24 mouse cellular contexts compared by ENCODE assay signal in the genomic region with DNA sequence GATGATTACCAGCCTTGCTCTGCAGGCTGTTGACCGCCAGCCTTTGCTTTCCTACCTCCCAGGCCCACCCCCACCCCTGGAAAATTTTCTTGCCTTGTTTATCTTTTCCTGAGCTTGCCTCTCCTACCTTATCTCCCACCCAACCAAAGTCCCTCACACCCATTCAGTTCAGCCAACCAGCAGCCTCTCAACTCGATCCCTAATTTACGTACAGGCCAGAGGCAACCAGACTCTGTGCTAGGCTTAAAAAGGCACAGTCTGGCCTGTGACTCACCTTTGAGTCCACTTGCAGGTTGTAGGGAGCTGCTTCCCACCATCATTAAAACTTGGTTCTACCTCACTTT. TPM values are rescaled to one million over a fixed set of nuclear protein-coding genes. Genes with fewer than 3 reads are reported as not detected.
DNase-seq lines count a peak whose midpoint lies in the region; ATAC-seq and TF ChIP-seq lines count a peak whose summit lies in the region.
"Had no signal": no experiment of that assay in that cellular context is flagged by ENCODE, and none has a peak within 500 bp of the region (broad histone marks: within the 10 kb centered on the region; RNA-seq: fewer than 3 reads in every experiment).

No protein-coding gene starts in this region.

- 82% methylated on average over 3 of the region's 3 CpGs for WGBS in forebrain, embryonic 10.5 days
- WGBS in forebrain, postnatal 0 days, result 82% methylated on average over 3 of the region's 3 CpGs
- WGBS in liver, embryonic 12.5 days (ENCODE audit: insufficient replicate concordance), result 17% methylated on average over 3 of the region's 3 CpGs
- WGBS in stomach, embryonic 14.5 days, result 62% methylated on average over 3 of the region's 3 CpGs

- DNase-seq in forebrain, embryonic 10.5 days (ENCODE audit: extremely low spot score, low spot score), result no peak
- no peak for DNase-seq in forebrain, postnatal 0 days
- DNase-seq in frontal cortex, postnatal 14 days (ENCODE audit: low spot score in 2 of 2), result no peak
- DNase-seq in spleen, adult 12 weeks (ENCODE audit: low spot score), result no peak
- no peak for DNase-seq in cerebellum, adult 8-10 months
- DNase-seq: kidney, postnatal 10 days; left cerebral cortex, postnatal 4 days; lung, embryonic 14.5 days; lung, postnatal 4 days; retina, postnatal 1 day; right cerebral cortex, postnatal 4 days; thymus, adult 2 months had no signal

- H3K27me3 ChIP-seq in forebrain, embryonic 10.5 days (ENCODE audit: poor library complexity, severe bottlenecking), result no peaks in the 10 kb centered on the region
- no peaks in the 10 kb centered on the region for H3K27me3 ChIP-seq in forebrain, postnatal 0 days (ENCODE audit: insufficient read depth, low read length)
- no peaks in the 10 kb centered on the region for H3K27me3 ChIP-seq in liver, embryonic 12.5 days (replicated peaks)
- H3K27me3 ChIP-seq in stomach, embryonic 14.5 days (ENCODE audit: control insufficient read depth, insufficient read depth, low read length), result no peaks in the 10 kb centered on the region
- H3K27me3 ChIP-seq: embryonic facial prominence, embryonic 12.5 days; forebrain, embryonic 12.5 days; hindbrain, embryonic 12.5 days; midbrain, embryonic 13.5 days had no signal

- no peak for TF ChIP-seq CTCF in forebrain, postnatal 0 days (IDR thresholded peaks at IDR 0.05; ENCODE audit: low read depth)

- H3K4me2 ChIP-seq in forebrain, postnatal 0 days (ENCODE audit: low read depth), result no peak overlapping the region
- peak overlapping the region; percentile 39 for H3K4me2 ChIP-seq in liver, embryonic 12.5 days
- H3K4me2 ChIP-seq in stomach, embryonic 14.5 days (replicated peaks; ENCODE audit: low read depth, low read length), result no peak overlapping the region
- H3K4me2 ChIP-seq: embryonic facial prominence, embryonic 12.5 days; forebrain, embryonic 12.5 days; hindbrain, embryonic 12.5 days; lung, embryonic 14.5 days; midbrain, embryonic 13.5 days had no signal

- no peaks in the 10 kb centered on the region for H3K4me1 ChIP-seq in forebrain, embryonic 10.5 days
- H3K4me1 ChIP-seq in forebrain, postnatal 0 days (ENCODE audit: insufficient read depth), result no peaks in the 10 kb centered on the region
- H3K4me1 ChIP-seq in liver, embryonic 12.5 days, result peaks cover 45% of the 10 kb centered on the region
- H3K4me1 ChIP-seq in stomach, embryonic 14.5 days (ENCODE audit: control insufficient read depth, insufficient read depth, low read length), result peaks cover 7% of the 10 kb centered on the region; the same call in 1 of the 2 replicates
- H3K4me1 ChIP-seq: embryonic facial prominence, embryonic 12.5 days; forebrain, embryonic 12.5 days; hindbrain, embryonic 12.5 days; midbrain, embryonic 13.5 days had no signal

- 0 out of 2 replicates have a peak overlapping the region, but pooled peaks have one; percentile 15 for H3K27ac ChIP-seq in forebrain, embryonic 10.5 days
- no peak overlapping the region for H3K27ac ChIP-seq in forebrain, postnatal 0 days (ENCODE audit: low read depth, low read length)
- peak overlapping the region; percentile 91 for H3K27ac ChIP-seq in liver, embryonic 12.5 days
- no peak overlapping the region for H3K27ac ChIP-seq in stomach, embryonic 14.5 days (ENCODE audit: low read length)
- H3K27ac ChIP-seq: embryonic facial prominence, embryonic 12.5 days; forebrain, embryonic 12.5 days; hindbrain, embryonic 12.5 days; layer of hippocampus, adult 2 months; midbrain, embryonic 13.5 days had no signal

- H3K9ac ChIP-seq in forebrain, postnatal 0 days, result no peak overlapping the region
- H3K9ac ChIP-seq in liver, embryonic 12.5 days, result peak overlapping the region; percentile 29
- no peak overlapping the region for H3K9ac ChIP-seq in stomach, embryonic 14.5 days (replicated peaks; ENCODE audit: low read depth, low read length)
- H3K9ac ChIP-seq: embryonic facial prominence, embryonic 12.5 days; forebrain, embryonic 12.5 days; hindbrain, embryonic 12.5 days; lung, embryonic 14.5 days; midbrain, embryonic 13.5 days had no signal

- no peak for ATAC-seq in forebrain, postnatal 0 days
- ATAC-seq in common myeloid progenitor, adult 5-6 weeks (replicated peaks; ENCODE audit: low read depth, poor library complexity, severe bottlenecking), result 0 out of 2 replicates have a peak, but pooled peaks have one; percentile 11
- ATAC-seq in liver, embryonic 12.5 days, result peak; percentile 94
- peak; percentile 77 for ATAC-seq in stomach, embryonic 14.5 days (ENCODE audit: insufficient number of reproducible peaks, insufficient read depth, low FRiP score, low read depth)
- ATAC-seq: CD4-positive, CD25-positive, alpha-beta regulatory T cell, adult 4 months; inflammation-experienced regulatory T-cells, adult 6 months; midbrain, embryonic 13.5 days had no signal

- no peak overlapping the region for H3K4me3 ChIP-seq in forebrain, embryonic 10.5 days
- H3K4me3 ChIP-seq in forebrain, postnatal 0 days (ENCODE audit: low read depth, low read length), result no peak overlapping the region
- no peak overlapping the region for H3K4me3 ChIP-seq in liver, embryonic 12.5 days
- no peak overlapping the region for H3K4me3 ChIP-seq in stomach, embryonic 14.5 days (ENCODE audit: low read depth, low read length)
- H3K4me3 ChIP-seq: embryonic facial prominence, embryonic 12.5 days; forebrain, embryonic 12.5 days; hindbrain, embryonic 12.5 days; layer of hippocampus, adult 2 months; midbrain, embryonic 13.5 days had no signal

- no peaks in the 10 kb centered on the region for H3K36me3 ChIP-seq in forebrain, embryonic 10.5 days (replicated peaks)
- H3K36me3 ChIP-seq in forebrain, postnatal 0 days (ENCODE audit: insufficient read depth), result no peaks in the 10 kb centered on the region
- H3K36me3 ChIP-seq in liver, embryonic 12.5 days, result no peaks in the 10 kb centered on the region
- no peaks in the 10 kb centered on the region for H3K36me3 ChIP-seq in stomach, embryonic 14.5 days (ENCODE audit: control insufficient read depth, insufficient read depth, low read length)
- H3K36me3 ChIP-seq: embryonic facial prominence, embryonic 12.5 days; forebrain, embryonic 12.5 days; G1E; hindbrain, embryonic 12.5 days; midbrain, embryonic 13.5 days had no signal

- no peaks in the 10 kb centered on the region for H3K9me3 ChIP-seq in forebrain, embryonic 10.5 days
- H3K9me3 ChIP-seq in forebrain, postnatal 0 days (ENCODE audit: low read length), result no peaks in the 10 kb centered on the region
- H3K9me3 ChIP-seq in liver, embryonic 12.5 days (replicated peaks), result no peaks in the 10 kb centered on the region
- H3K9me3 ChIP-seq in stomach, embryonic 14.5 days (ENCODE audit: control insufficient read depth, low read depth, low read length), result no peaks in the 10 kb centered on the region
- H3K9me3 ChIP-seq: embryonic facial prominence, embryonic 12.5 days; forebrain, embryonic 12.5 days; G1E; hindbrain, embryonic 12.5 days; midbrain, embryonic 13.5 days had no signal

RNA-seq across cellular contexts. Expression of a gene that starts 18.5 kb away (rescaled TPM):
- polyA plus RNA-seq in forebrain, embryonic 10.5 days (2016; fragmentation: Nextera tagmentation; extraction: Ambion mirVana), result 9.3 and 11.9 TPM in 2 replicates
- 88.0 and 102 TPM in 2 replicates for total RNA-seq in forebrain, postnatal 0 days (2014; rRNA removed)
- polyA plus RNA-seq in forebrain, postnatal 0 days (2015; fragmentation: Nextera tagmentation; extraction: Ambion mirVana), result 10.3 and 13.0 TPM in 2 replicates
- 45.4 and 48.7 TPM in 2 replicates for total RNA-seq in common myeloid progenitor, adult 5-6 weeks (2017)
- 134 and 136 TPM in 2 replicates for polyA plus RNA-seq in liver, embryonic 12.5 days (2016; fragmentation: Nextera tagmentation; extraction: Ambion mirVana)
- 4.0 and 5.4 TPM in 2 replicates for polyA plus RNA-seq in stomach, embryonic 14.5 days (2014; fragmentation: Nextera tagmentation; extraction: Ambion mirVana)

RNA-seq across cellular contexts. Expression of a gene that starts 33.2 kb away (rescaled TPM):
- 762 and 795 TPM in 2 replicates for polyA plus RNA-seq in forebrain, embryonic 10.5 days (2016; fragmentation: Nextera tagmentation; extraction: Ambion mirVana)
- 1,114 and 1,634 TPM in 2 replicates for total RNA-seq in forebrain, postnatal 0 days (2014; rRNA removed)
- 543 and 688 TPM in 2 replicates for polyA plus RNA-seq in forebrain, postnatal 0 days (2015; fragmentation: Nextera tagmentation; extraction: Ambion mirVana)
- total RNA-seq in common myeloid progenitor, adult 5-6 weeks (2017), result 1,801 and 2,134 TPM in 2 replicates
- 688 TPM in 2 replicates for polyA plus RNA-seq in liver, embryonic 12.5 days (2016; fragmentation: Nextera tagmentation; extraction: Ambion mirVana)
- polyA plus RNA-seq in stomach, embryonic 14.5 days (2014; fragmentation: Nextera tagmentation; extraction: Ambion mirVana), result 902 and 915 TPM in 2 replicates

RNA-seq across cellular contexts. Expression of a gene that starts 51.0 kb away (rescaled TPM):
- polyA plus RNA-seq in forebrain, embryonic 10.5 days (2016; fragmentation: Nextera tagmentation; extraction: Ambion mirVana), result 0.75 and 0.97 TPM in 2 replicates
- 3.8 and 4.5 TPM in 2 replicates for total RNA-seq in forebrain, postnatal 0 days (2014; rRNA removed)
- 3.1 and 3.4 TPM in 2 replicates for polyA plus RNA-seq in forebrain, postnatal 0 days (2015; fragmentation: Nextera tagmentation; extraction: Ambion mirVana)
- not detected in 2 replicates for total RNA-seq in common myeloid progenitor, adult 5-6 weeks (2017)
- 0.14 and 0.32 TPM in 2 replicates for polyA plus RNA-seq in liver, embryonic 12.5 days (2016; fragmentation: Nextera tagmentation; extraction: Ambion mirVana)
- polyA plus RNA-seq in stomach, embryonic 14.5 days (2014; fragmentation: Nextera tagmentation; extraction: Ambion mirVana), result 0.65 and 0.83 TPM in 2 replicates
- total RNA-seq: G1E; gastrocnemius, adult 18-20 months had no signal
- polyA plus RNA-seq: CD4-positive, CD25-positive, alpha-beta regulatory T cell, adult 4 months; G1E had no signal

Comparison
In these comparisons a context has a peak if more than half of its experiments do, and no peak if none do; other contexts are left out.
1. H3K27ac ChIP-seq: peak in forebrain, embryonic 10.5 days (single experiment) and liver, embryonic 12.5 days (single experiment); none in forebrain, postnatal 0 days (single experiment) and stomach, embryonic 14.5 days (single experiment).